Mouse (Mus musculus) left cerebral cortex, postnatal 36 days (tissue): ENCODE results near the gene Scaf4. TPM values are rescaled to one million over a fixed set of nuclear protein-coding genes. Genes with fewer than 3 reads are reported as not detected.

Source experiments
- DNase-seq, 2 experiments: peaks; one replicate each; pipeline ENCODE4 v3.0.0; 2021 to 2022; ENCODE audit warnings: low spot score in 2 of 2, mixed read lengths in 1 of 2
- intact Hi-C: fragments of 180-260 bp; cut with DNase I; formaldehyde crosslinking; loops from one replicate; pipeline ENCODE4 v1.15.1; 2025
- total RNA-seq, 2 experiments: library from RNA; stranded (reverse); gene quantifications; 2 replicates each; pipeline ENCODE4 v1.2.3; 2021

Gene Scaf4
- 10 to 100 TPM; 35.0 to 58.2 TPM for total RNA-seq

GRCm38 (mm10) chr16:90283905-90284891 is at the start of gene Scaf4:
Gene Scaf4 (minus strand): TSS chr16:90284503.
- intact Hi-C loops = no loop called here
- DNase-seq = peak; percentile 97 to 98

DNA sequence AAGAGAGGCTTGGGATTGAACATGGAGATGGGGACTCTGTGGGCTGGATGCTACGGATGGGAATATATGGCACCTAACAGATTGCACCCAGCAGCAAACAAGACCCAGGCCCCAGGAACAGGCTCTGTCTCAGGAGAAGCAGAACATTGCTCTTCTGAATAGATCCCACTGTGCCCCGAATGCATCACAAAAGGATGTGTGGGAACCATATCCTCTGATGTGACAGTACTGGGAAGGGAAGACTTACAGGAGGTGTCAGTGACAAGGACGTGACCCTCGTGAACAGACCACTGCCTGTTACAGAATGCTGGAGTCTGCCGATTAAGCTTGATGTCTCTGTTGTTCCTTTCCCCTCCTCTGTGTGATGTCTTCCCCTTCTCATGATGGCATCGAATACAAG is 48.2 kb upstream of the Scaf4 start:
- intact Hi-C loops = no loop called here
- no peak for DNase-seq

GRCm38 (mm10) chr16:90330979-90331378 is 46.7 kb upstream of the Scaf4 start:
- intact Hi-C loops = no loop called here
- no peak for DNase-seq

DNA sequence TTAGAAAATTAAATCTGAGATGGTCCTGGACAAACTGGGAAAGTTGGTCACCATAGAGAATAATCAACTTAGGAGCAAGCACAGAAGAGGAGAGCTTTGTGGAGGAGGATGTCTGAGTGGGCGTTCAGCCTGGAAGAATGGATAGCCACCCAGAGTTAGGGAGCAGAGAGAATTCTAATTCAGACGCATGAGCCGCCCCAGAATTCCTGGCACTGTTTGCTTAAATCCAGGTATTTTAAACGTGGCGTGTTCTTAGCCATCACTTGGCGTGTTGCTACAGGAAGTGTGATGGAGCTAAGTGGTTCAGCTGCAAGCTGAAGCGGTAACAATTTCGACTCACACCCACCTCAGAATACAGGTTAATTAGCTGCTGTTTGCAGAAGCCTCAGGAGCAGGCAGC is 45.2 kb upstream of the Scaf4 start:
- DNase-seq = peak; percentile 44 to 46
- intact Hi-C loops = loop anchor here (5.0 kb wide), 1 partner anchor 53 kb away; no protein-coding TSS in a partner anchor

- intact Hi-C loops = loop anchor here (2.0 kb wide), 1 partner anchor 390 kb away; no protein-coding TSS in a partner anchor
- peak; percentile 78 to 82 for DNase-seq
Measured at GRCm38 (mm10) chr16:90322850-90323528, 38.7 kb upstream of the Scaf4 start.

- DNase-seq = no peak
- intact Hi-C loops = loop anchor here (10.0 kb wide), 1 partner anchor 605 kb away; no protein-coding TSS in a partner anchor
Measured at GRCm38 (mm10) chr16:90319321-90319720, 35.0 kb upstream of the Scaf4 start.

GRCm38 (mm10) chr16:90318372-90318926 is 34.1 kb upstream of the Scaf4 start:
- intact Hi-C loops = loop anchor here (10.0 kb wide), 1 partner anchor 606 kb away; no protein-coding TSS in a partner anchor
- DNase-seq = no peak

DNA sequence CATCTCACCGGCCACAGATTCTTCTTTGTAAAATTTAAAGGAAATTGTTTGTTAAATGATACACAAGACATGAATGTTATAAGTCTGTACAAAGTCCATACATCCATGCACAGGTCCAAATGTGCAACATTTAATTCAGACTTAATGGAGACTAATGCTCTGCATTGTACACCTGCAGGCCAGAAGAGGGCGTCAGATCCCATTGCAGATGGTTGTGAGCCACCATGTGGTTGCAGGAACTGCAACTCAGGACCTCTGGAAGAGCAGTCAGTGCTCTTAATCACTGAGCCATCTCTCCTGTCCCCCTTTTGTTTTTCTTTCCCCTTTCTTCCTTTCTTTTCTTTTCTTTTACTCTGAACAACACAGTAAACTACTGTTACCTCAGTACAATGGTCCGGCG is 33.5 kb upstream of the Scaf4 start:
- intact Hi-C loops = loop anchor here (10.0 kb wide), 1 partner anchor 607 kb away; no protein-coding TSS in a partner anchor
- no peak for DNase-seq

GRCm38 (mm10) chr16:90315881-90316280 is 31.6 kb upstream of the Scaf4 start:
- intact Hi-C loops = loop anchor here (10.0 kb wide), 1 partner anchor 609 kb away; no protein-coding TSS in a partner anchor

GRCm38 (mm10) chr16:90312449-90313082 is 28.3 kb upstream of the Scaf4 start:
- peak; percentile 14 to 21 for DNase-seq
- intact Hi-C loops = loop anchor here (10.0 kb wide), 1 partner anchor 612 kb away; no protein-coding TSS in a partner anchor

More at GRCm38 (mm10) chr16:90315881-90316280, 31.6 kb upstream of the Scaf4 start:
- DNase-seq = no peak

- intact Hi-C loops = loop anchor here (10.0 kb wide), 1 partner anchor 614 kb away; no protein-coding TSS in a partner anchor
- DNase-seq = no peak
Measured at GRCm38 (mm10) chr16:90310488-90311135, 26.3 kb upstream of the Scaf4 start.

- intact Hi-C loops = loop anchor here (10.0 kb wide), 1 partner anchor 615 kb away; no protein-coding TSS in a partner anchor
- DNase-seq = no peak
Measured at GRCm38 (mm10) chr16:90309784-90310183, 25.5 kb upstream of the Scaf4 start.

DNA sequence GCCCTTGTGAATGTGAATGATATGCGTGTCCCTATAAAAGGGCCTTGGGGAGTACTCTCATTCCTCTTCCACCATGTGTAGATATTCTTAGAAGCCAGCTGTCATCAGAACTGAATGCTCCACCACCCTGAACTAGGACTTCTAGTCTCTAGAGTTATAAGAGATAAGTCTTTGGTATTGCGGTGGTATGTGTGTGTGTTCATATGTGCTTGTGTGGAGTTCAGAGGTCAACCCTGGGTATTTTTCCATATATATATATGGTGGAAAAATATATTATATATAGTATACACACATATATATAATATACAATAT is 19.6 kb upstream of the Scaf4 start:
- intact Hi-C loops = no loop called here
- no peak for DNase-seq

DNA sequence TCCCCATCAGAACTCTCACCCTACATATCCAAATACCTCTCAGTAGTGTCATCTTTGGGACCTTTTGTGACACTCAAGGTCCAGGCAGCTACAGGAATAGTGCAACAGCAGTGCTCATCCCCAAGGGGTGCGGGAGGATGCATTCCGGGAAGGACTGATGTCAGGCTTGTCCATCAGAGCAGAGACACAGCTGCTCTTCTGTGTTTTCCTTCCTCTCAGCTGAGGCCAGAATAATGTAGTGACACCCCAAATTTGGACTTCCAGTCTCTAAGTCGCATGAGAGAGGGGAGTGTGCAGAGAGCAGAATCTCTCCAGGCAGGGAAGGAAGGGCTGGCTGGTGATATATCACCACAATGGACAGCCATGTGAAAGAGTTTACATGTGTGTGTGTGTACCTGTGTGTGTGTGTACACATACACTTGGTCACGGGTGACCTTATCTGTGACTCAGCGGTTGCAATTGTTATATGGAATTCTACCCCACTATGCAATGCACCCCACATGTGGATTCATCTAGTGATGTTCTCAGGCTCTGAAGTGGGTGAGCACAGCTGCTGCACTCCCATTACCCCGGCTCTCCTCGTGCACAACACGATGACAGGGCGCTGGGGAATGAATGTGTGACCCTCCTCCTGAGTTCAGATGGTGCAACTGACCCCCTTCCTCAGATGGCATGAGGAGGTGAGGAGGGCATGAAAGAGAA is 19.1 kb upstream of the Scaf4 start:
- intact Hi-C loops = no loop called here
- no peak for DNase-seq

GRCm38 (mm10) chr16:90301706-90302105 is 17.4 kb upstream of the Scaf4 start:
- DNase-seq = no peak
- intact Hi-C loops = no loop called here

- intact Hi-C loops = no loop called here
- no peak for DNase-seq
Measured at GRCm38 (mm10) chr16:90300896-90301295, 16.6 kb upstream of the Scaf4 start.

DNA sequence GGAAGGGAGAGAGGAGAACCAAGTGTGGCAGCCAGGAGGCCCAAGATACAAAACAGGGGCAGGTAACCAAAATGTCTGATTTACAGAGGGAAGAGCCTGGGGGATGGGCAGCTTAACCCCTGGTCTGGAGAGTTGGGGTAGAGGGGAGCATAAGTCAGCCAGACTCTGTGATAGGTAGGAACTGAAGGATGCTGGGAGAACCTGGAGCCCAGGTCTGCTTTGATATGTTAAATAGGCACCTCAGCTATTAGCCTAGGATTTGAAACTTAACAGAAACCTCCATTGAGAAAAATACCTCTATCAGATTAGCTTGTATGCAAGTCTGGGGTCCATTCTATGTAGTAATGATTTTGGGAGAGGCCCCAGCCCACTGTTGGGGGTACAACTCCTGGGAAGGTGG is 15.3 kb upstream of the Scaf4 start:
- intact Hi-C loops = no loop called here
- DNase-seq = no peak
